Mouse (Mus musculus) myocyte (in vitro differentiated cells): ENCODE results near the gene Cks1b. TPM values are rescaled to one million over a fixed set of nuclear protein-coding genes. Genes with fewer than 3 reads are reported as not detected.

Source experiments
- H3K27me3 ChIP-seq: one replicate; pipeline ENCODE4 v1.6.1; 2011; ENCODE audit not compliant: control insufficient read depth, insufficient read depth, insufficient read length
- H3K36me3 ChIP-seq: one replicate; pipeline ENCODE4 v1.6.1; 2011; ENCODE audit not compliant: control insufficient read depth, insufficient read depth
- H3K4me2 ChIP-seq: one replicate; pipeline ENCODE4 v1.6.1; 2011; ENCODE audit warnings: low read depth, control low read depth
- H3K4me3 ChIP-seq: one replicate; pipeline ENCODE4 v1.5.1; 2011; ENCODE audit warnings: mild to moderate bottlenecking, control low read depth, moderate library complexity
- H3K79me2 ChIP-seq: one replicate; pipeline ENCODE4 v1.6.1; 2011; ENCODE audit not compliant: control insufficient read depth, insufficient read depth
- H3ac ChIP-seq: one replicate; pipeline ENCODE4 v1.6.1; 2011; ENCODE audit not compliant: control insufficient read depth, insufficient read length
- CEBPB ChIP-seq: IDR thresholded peaks from 2 replicates; pipeline ENCODE4 v1.6.1; 2011; ENCODE audit warnings: mild to moderate bottlenecking, moderate library complexity; ENCODE audit not compliant: poor library complexity, insufficient read depth, severe bottlenecking
- MAX ChIP-seq: IDR thresholded peaks from one replicate; pipeline ENCODE4 v1.6.1; 2011; ENCODE audit warnings: low read depth, mild to moderate bottlenecking, control low read depth
- MYOD1 ChIP-seq, 3 experiments: IDR thresholded peaks; one replicate each; pipeline ENCODE4 v1.6.1; 2011; ENCODE audit warnings: control low read depth in 2 of 3, low read depth in 2 of 3, mild to moderate bottlenecking in 2 of 3, moderate library complexity in 1 of 3; ENCODE audit not compliant: insufficient read length in 2 of 3, control insufficient read depth in 1 of 3
- MYOG ChIP-seq, 3 experiments: IDR thresholded peaks; one replicate each; pipeline ENCODE4 v1.6.1; 2011; ENCODE audit warnings: control low read depth in 2 of 3, low read depth in 2 of 3, mild to moderate bottlenecking in 2 of 3; ENCODE audit not compliant: insufficient read length in 2 of 3, control insufficient read depth in 1 of 3, insufficient read depth in 1 of 3
- POLR2A ChIP-seq: IDR thresholded peaks from one replicate; pipeline ENCODE4 v1.6.1; 2011; ENCODE audit warnings: low read depth, mild to moderate bottlenecking, control low read depth, moderate library complexity; ENCODE audit not compliant: insufficient read length
- POLR2AphosphoS2 ChIP-seq: IDR thresholded peaks from one replicate; pipeline ENCODE4 v1.6.1; 2011; ENCODE audit warnings: low read depth, control low read depth; ENCODE audit not compliant: insufficient read length
- REST ChIP-seq: IDR thresholded peaks from one replicate; pipeline ENCODE4 v1.6.1; 2011; ENCODE audit warnings: mild to moderate bottlenecking, control low read depth, moderate library complexity; ENCODE audit not compliant: insufficient read depth, insufficient read length
- SRF ChIP-seq: IDR thresholded peaks from one replicate; pipeline ENCODE4 v1.6.1; 2011; ENCODE audit warnings: low read depth; ENCODE audit not compliant: control insufficient read depth, insufficient read length
- TCF12 ChIP-seq: IDR thresholded peaks from one replicate; pipeline ENCODE4 v1.6.1; 2011; ENCODE audit warnings: mild to moderate bottlenecking, control low read depth; ENCODE audit not compliant: poor library complexity, insufficient read depth, severe bottlenecking
- TCF3 ChIP-seq: IDR thresholded peaks from one replicate; pipeline ENCODE4 v1.6.1; 2011; ENCODE audit warnings: low read depth, control low read depth; ENCODE audit not compliant: insufficient read length
- USF1 ChIP-seq: IDR thresholded peaks from one replicate; pipeline ENCODE4 v1.6.1; 2011; ENCODE audit warnings: low read depth, mild to moderate bottlenecking, control low read depth, moderate library complexity
- polyA plus RNA-seq: library from polyadenylated mRNA; unstranded; fragments of >200 nt; fragmentation: generic; extraction: Trizol; gene quantifications from one replicate; pipeline ENCODE4 v1.2.1, GENCODE M21; 2012; ENCODE audit warnings: missing spikeins

The Cks1b gene
- polyA plus RNA-seq, 1 experiment, result 113 TPM

DNA sequence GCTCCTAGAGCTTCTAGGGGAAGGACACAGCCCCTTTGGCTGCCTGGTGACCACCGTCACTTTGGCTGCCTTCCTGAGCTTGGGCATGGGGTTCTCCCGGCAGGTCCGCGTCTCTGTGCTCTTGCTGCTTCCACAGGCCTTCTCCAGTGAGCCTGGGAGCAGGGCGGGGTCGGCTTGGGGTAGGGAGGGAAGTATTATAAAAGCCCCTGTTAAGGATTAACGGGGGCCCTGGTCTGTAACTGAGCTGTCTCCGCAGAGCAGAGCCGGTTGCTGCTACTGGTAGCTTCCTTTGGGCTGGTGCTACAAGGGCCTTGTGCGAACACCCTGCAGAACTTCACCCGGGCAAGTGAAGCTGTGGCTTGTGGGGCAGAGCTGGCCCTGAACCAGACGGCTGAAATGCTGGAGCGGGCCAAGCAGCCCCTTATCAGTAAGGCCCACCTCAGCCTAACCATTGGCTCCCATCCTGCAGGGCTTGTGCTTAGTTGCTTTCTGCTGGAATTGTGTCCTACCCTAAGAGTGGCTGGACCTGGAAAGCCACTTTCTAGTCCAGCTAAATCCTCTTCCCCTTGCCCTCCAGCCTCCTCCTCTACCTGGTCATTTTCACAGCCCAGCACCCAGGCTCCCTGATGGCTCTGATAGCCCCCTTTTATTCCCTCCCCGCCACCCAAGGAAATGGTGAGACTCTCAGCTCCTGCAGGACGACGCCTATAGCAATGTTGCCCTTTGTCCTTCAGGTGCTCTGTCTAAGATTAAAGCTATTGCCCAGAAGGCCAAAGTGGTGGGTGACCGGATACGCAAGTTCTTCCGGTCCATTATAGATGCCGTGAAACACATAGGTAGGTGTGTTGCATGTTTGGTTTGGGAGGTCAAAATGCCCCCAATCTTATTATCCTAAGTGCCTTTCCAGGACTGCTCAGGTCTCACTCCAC, 52.4 kb downstream of the Cks1b start:
- TF ChIP-seq MYOG (IDR thresholded peaks at IDR 0.05; ENCODE audit: control insufficient read depth in 1 of 3, insufficient read depth in 1 of 3, insufficient read length in 2 of 3, low read depth in 2 of 3) (no peak), REST (no peak), MYOD1 (IDR thresholded peaks at IDR 0.05; ENCODE audit: control insufficient read depth in 1 of 3, insufficient read length in 2 of 3, low read depth in 2 of 3) (no peak), TCF3 (no peak), USF1 (no peak), SRF (no peak), MAX (no peak), TCF12 (no peak), POLR2A (no peak), POLR2AphosphoS2 (no peak), CEBPB (no peak)
- Histone ChIP-seq H3K79me2 (no peaks in the 10 kb centered on the region), H3K4me3 (no peak overlapping the region), H3K36me3 (no peaks in the 10 kb centered on the region), H3ac (no peak overlapping the region), H3K27me3 (peaks cover 42% of the 10 kb centered on the region), H3K4me2 (no peak overlapping the region)

Other genes starting within 250 kb of the Cks1b start
- 127 TPM for gene Scamp3, start 240.9 kb downstream of the Cks1b start, polyA plus RNA-seq
- 15.0 TPM for gene Fam189b, start 235.2 kb downstream of the Cks1b start, polyA plus RNA-seq
- 52.5 TPM for gene Gba, start 215.5 kb downstream of the Cks1b start, polyA plus RNA-seq
- 5.9 TPM for gene Thbs3, start 203.2 kb downstream of the Cks1b start, polyA plus RNA-seq
- 114 TPM for gene Mtx1, start 191.3 kb downstream of the Cks1b start, polyA plus RNA-seq
- gene Muc1, start 189.3 kb downstream of the Cks1b start, polyA plus RNA-seq, result 0.37 TPM
- gene Krtcap2, start 172.4 kb downstream of the Cks1b start, polyA plus RNA-seq, result 371 TPM
- 15.2 TPM for gene Trim46, start 172.1 kb downstream of the Cks1b start, polyA plus RNA-seq
- 222 TPM for gene Dpm3, start 159.0 kb downstream of the Cks1b start, polyA plus RNA-seq
- gene Slc50a1, start 147.8 kb downstream of the Cks1b start, polyA plus RNA-seq, result 48.7 TPM
- gene Efna1, start 137.2 kb downstream of the Cks1b start, polyA plus RNA-seq, result 8.2 TPM
- 1.8 TPM for gene Efna3, start 95.4 kb downstream of the Cks1b start, polyA plus RNA-seq
- gene Efna4, start 80.4 kb downstream of the Cks1b start, polyA plus RNA-seq, result 5.4 TPM
- gene Adam15, start 68.4 kb downstream of the Cks1b start, polyA plus RNA-seq, result 78.4 TPM
- gene Dcst2, start 56.4 kb downstream of the Cks1b start, polyA plus RNA-seq, result 0.01 TPM
- gene Dcst1, start 53.1 kb downstream of the Cks1b start, polyA plus RNA-seq, result 0.41 TPM
- 47.0 TPM for gene Zbtb7b, start 23.6 kb downstream of the Cks1b start, polyA plus RNA-seq
- not detected for gene Lenep, start 15.6 kb downstream of the Cks1b start, polyA plus RNA-seq
- gene Flad1, start 6.5 kb downstream of the Cks1b start, polyA plus RNA-seq, result 19.8 TPM
- gene Shc1, start 60 bp upstream of the Cks1b start, polyA plus RNA-seq, result 95.5 TPM
- 58.5 TPM for gene Pygo2, start 11.8 kb upstream of the Cks1b start, polyA plus RNA-seq
- gene Pbxip1, start 18.3 kb upstream of the Cks1b start, polyA plus RNA-seq, result 159 TPM
- gene Pmvk, start 36.2 kb upstream of the Cks1b start, polyA plus RNA-seq, result 67.9 TPM
- 0.68 TPM for gene Kcnn3, start 101.8 kb upstream of the Cks1b start, polyA plus RNA-seq